Mouse (Mus musculus): Measurements from ENCODE around the gene Insr. TPM values are rescaled to one million over a fixed set of nuclear protein-coding genes. Genes with fewer than 3 reads are reported as not detected.

Gene Insr
- polyA plus RNA-seq, 1 experiment from 2014 or later = 26.7 TPM

DNA sequence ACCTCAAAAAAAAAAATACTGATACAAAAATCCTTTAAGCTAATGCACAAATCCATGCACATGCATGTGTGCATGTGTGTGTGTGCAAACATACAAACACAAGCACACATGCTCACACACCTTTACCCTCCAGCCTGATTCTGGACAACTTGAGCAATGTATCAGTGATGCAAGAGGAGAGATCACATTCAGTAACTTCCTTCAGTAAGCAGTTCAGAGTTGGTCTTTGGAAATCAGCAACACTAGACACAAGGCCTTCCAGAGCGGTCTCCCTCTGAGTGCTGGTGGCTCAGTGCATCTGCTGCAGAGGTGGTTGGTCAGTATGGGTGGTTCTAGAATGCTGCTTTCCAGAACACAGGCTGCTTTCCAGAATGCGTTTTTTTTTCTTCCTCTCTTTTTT, 46.8 kb downstream of the Insr start:
- no peak overlapping the region; the same call in 1 of the 2 replicates for H3K27ac ChIP-seq (ENCODE audit: low read length)
- no peaks in the 10 kb centered on the region for H3K9me3 ChIP-seq (replicated peaks; ENCODE audit: control insufficient read depth, low read length)
- 66% methylated on average over 2 of the region's 2 CpGs for WGBS (ENCODE audit: insufficient replicate concordance)
- no peaks in the 10 kb centered on the region for H3K27me3 ChIP-seq (ENCODE audit: control insufficient read depth, insufficient read depth, low read depth, low read length)
- ATAC-seq (ENCODE audit: low read depth) = peak; percentile 32; the same call in 1 of the 2 replicates
- H3K36me3 ChIP-seq (ENCODE audit: control insufficient read depth, insufficient read depth) = no peaks in the 10 kb centered on the region
- peaks cover 34% of the 10 kb centered on the region for H3K4me1 ChIP-seq (ENCODE audit: control insufficient read depth, low read depth, low read length)
- no peak overlapping the region for H3K4me3 ChIP-seq (ENCODE audit: low read depth, low read length)
- no peak overlapping the region for H3K4me2 ChIP-seq (ENCODE audit: low read depth, low read length)
- H3K9ac ChIP-seq (ENCODE audit: low read depth, low read length) = no peak overlapping the region

DNA sequence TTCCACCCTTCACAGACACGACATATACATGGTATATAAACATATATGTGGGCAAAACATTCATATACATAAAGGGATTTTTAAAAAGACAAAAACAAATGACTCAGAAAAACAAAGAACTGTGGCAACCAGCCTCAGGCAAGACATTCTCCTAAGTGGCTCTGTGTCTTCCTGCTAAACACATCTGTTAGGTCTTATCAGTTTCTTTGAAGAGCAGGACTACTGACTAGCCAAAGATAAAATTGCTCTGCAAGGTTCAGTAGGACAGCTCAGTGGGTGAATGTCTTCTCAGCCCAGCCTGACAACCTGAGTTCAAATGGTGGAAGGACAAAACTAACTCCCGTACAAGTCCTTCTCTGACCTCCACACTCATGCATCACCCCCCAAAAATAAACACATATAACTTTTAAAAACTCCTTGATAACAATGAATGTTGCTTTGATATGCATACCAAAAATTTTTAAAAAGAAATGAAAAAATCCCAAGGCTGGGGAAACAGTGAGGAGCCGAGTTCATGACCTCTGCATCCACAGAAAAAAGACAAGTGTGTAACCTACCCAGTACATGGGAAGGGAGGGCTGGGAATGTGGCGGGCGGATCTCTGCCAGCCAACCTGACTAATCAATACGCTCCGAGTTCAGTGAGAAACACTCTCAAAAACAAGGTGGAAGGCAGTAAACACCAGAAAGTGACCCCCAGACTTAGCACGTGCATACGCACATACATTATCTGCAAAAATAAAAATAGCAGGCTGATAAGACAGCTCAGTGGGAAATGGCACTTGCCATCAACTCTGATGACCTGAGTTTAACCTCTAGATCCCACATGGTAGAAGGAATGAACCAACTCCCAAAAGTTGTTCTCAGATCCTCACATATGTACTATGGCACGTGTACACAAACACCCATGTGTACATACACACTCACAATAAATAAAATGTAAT, 49.0 kb downstream of the Insr start:
- H3K27ac ChIP-seq (ENCODE audit: low read length) = peak overlapping the region; percentile 18
- H3K4me2 ChIP-seq (ENCODE audit: low read depth, low read length) = peak overlapping the region; percentile 31; the same call in 1 of the 2 replicates
- H3K4me1 ChIP-seq (ENCODE audit: control insufficient read depth, low read depth, low read length) = peaks cover 31% of the 10 kb centered on the region
- ATAC-seq (ENCODE audit: low read depth) = peak; percentile 80
- no peak overlapping the region for H3K4me3 ChIP-seq (ENCODE audit: low read depth, low read length)
- 31% methylated on average over 10 of the region's 10 CpGs for WGBS (ENCODE audit: insufficient replicate concordance)
- H3K9me3 ChIP-seq (replicated peaks; ENCODE audit: control insufficient read depth, low read length) = no peaks in the 10 kb centered on the region
- no peak overlapping the region for H3K9ac ChIP-seq (ENCODE audit: low read depth, low read length)
- no peaks in the 10 kb centered on the region for H3K27me3 ChIP-seq (ENCODE audit: control insufficient read depth, insufficient read depth, low read depth, low read length)
- H3K36me3 ChIP-seq (ENCODE audit: control insufficient read depth, insufficient read depth) = no peaks in the 10 kb centered on the region

DNA sequence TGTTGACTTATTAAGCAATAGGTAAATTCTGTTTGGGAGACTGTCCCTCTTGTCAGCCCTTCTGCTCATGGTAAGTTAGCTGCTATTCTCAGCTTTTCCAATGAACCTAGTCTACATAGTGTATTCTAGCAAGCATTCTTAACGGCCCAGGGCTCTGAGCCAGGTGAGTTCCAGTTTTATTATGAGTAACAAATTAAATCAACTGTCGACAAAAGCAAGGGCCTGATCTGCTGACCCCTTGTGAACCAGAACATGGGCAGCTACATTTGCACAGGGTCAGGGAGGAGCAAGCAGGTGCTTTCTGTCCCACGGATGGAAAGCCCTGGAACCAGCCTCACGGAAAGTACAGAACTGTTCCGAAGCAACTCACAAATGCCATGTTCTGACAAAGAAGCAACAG, 52.0 kb downstream of the Insr start:
- Histone ChIP-seq H3K36me3 (ENCODE audit: control insufficient read depth, insufficient read depth) (no peaks in the 10 kb centered on the region), H3K4me1 (ENCODE audit: control insufficient read depth, low read depth, low read length) (peaks cover 26% of the 10 kb centered on the region), H3K4me2 (ENCODE audit: low read depth, low read length) (no peak overlapping the region), H3K27ac (ENCODE audit: low read length) (peak overlapping the region; percentile 21; the same call in 1 of the 2 replicates), H3K27me3 (ENCODE audit: control insufficient read depth, insufficient read depth, low read depth, low read length) (no peaks in the 10 kb centered on the region), H3K9me3 (replicated peaks; ENCODE audit: control insufficient read depth, low read length) (no peaks in the 10 kb centered on the region), H3K4me3 (ENCODE audit: low read depth, low read length) (no peak overlapping the region), H3K9ac (ENCODE audit: low read depth, low read length) (no peak overlapping the region)
- ATAC-seq (ENCODE audit: low read depth) = peak; percentile 5; the same call in 1 of the 2 replicates
- WGBS (ENCODE audit: insufficient replicate concordance) = 70% methylated on average over 5 of the region's 5 CpGs

DNA sequence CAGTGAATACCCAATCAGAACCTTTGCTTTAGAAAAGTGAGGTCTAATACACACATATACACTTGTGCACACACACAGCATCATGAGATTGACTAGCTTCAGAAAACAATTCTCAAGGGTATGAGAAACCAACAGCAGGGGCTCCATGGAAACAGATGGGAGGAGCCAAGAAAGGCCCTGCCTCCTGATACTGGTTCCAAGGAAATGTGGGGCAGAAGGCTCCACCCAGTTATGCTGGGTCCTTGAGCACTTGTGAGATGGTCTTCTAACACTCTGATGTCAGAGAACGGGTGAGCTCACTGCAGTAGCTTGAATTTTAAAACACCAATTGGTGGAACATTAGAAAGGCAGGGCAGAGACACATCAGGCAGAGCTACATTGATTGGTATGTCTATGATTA, 53.7 kb downstream of the Insr start:
- H3K27ac ChIP-seq (ENCODE audit: low read length) = no peak overlapping the region
- peaks cover 28% of the 10 kb centered on the region for H3K4me1 ChIP-seq (ENCODE audit: control insufficient read depth, low read depth, low read length)

DNA sequence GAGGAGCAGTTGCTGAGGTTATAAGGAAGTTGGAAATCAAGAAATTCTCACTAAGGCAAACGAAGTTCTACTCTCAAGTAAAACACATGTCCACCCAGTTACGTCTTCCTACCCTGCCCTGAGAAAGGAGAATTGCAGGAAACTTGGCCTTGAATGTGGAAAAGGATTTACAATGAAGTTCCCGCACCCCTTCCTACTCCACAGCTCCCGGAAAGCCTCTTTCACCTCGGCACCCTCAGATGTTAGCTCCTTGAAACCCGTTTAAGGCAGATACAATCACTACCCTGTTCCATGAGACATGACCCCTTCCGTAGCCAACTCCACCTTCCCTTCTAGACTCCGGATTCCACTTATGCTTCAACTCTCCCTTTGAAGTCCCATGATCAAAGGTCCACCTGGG, 54.2 kb downstream of the Insr start:
- Histone ChIP-seq H3K27ac (ENCODE audit: low read length) (no peak overlapping the region), H3K4me2 (ENCODE audit: low read depth, low read length) (no peak overlapping the region), H3K4me3 (ENCODE audit: low read depth, low read length) (no peak overlapping the region), H3K9me3 (replicated peaks; ENCODE audit: control insufficient read depth, low read length) (no peaks in the 10 kb centered on the region), H3K36me3 (ENCODE audit: control insufficient read depth, insufficient read depth) (no peaks in the 10 kb centered on the region), H3K9ac (ENCODE audit: low read depth, low read length) (no peak overlapping the region), H3K27me3 (ENCODE audit: control insufficient read depth, insufficient read depth, low read depth, low read length) (no peaks in the 10 kb centered on the region), H3K4me1 (ENCODE audit: control insufficient read depth, low read depth, low read length) (peaks cover 27% of the 10 kb centered on the region)
- 60% methylated on average over 8 of the region's 8 CpGs for WGBS (ENCODE audit: insufficient replicate concordance)
- no peak for ATAC-seq (ENCODE audit: low read depth)

More for the DNA sequence above, 53.7 kb downstream of the Insr start:
- Histone ChIP-seq H3K9ac (ENCODE audit: low read depth, low read length) (no peak overlapping the region), H3K4me2 (ENCODE audit: low read depth, low read length) (no peak overlapping the region), H3K36me3 (ENCODE audit: control insufficient read depth, insufficient read depth) (no peaks in the 10 kb centered on the region), H3K4me3 (ENCODE audit: low read depth, low read length) (no peak overlapping the region), H3K27me3 (ENCODE audit: control insufficient read depth, insufficient read depth, low read depth, low read length) (no peaks in the 10 kb centered on the region), H3K9me3 (replicated peaks; ENCODE audit: control insufficient read depth, low read length) (no peaks in the 10 kb centered on the region)
- WGBS (ENCODE audit: insufficient replicate concordance) = 54% methylated on average over 1 of the region's 1 CpGs
- ATAC-seq (ENCODE audit: low read depth) = no peak

DNA sequence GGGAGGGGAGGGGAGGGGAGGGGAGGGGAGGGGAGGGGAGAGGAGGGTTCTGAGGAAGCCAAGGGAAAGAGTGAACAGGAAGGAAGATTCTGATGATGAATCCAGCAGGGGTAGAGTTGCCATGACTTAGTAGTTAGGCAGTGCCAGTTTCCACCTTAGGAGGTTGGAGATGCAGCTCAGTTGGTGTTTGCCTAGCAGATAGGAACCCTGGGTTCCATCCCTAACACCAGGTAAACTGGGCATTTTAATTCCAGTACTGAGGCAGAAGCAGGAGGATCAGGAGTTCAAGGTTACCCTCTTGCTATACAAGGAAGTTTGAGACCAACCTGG, 56.8 kb downstream of the Insr start:
- H3K4me2 ChIP-seq (ENCODE audit: low read depth, low read length) = no peak overlapping the region
- no peak overlapping the region for H3K4me3 ChIP-seq (ENCODE audit: low read depth, low read length)
- peak overlapping the region; percentile 37 for H3K27ac ChIP-seq (ENCODE audit: low read length)
- no peaks in the 10 kb centered on the region for H3K27me3 ChIP-seq (ENCODE audit: control insufficient read depth, insufficient read depth, low read depth, low read length)
- peaks cover 22% of the 10 kb centered on the region for H3K4me1 ChIP-seq (ENCODE audit: control insufficient read depth, low read depth, low read length)
- ATAC-seq (ENCODE audit: low read depth) = no peak
- no peak overlapping the region for H3K9ac ChIP-seq (ENCODE audit: low read depth, low read length)
- no peaks in the 10 kb centered on the region for H3K36me3 ChIP-seq (ENCODE audit: control insufficient read depth, insufficient read depth)
- no peaks in the 10 kb centered on the region for H3K9me3 ChIP-seq (replicated peaks; ENCODE audit: control insufficient read depth, low read length)

DNA sequence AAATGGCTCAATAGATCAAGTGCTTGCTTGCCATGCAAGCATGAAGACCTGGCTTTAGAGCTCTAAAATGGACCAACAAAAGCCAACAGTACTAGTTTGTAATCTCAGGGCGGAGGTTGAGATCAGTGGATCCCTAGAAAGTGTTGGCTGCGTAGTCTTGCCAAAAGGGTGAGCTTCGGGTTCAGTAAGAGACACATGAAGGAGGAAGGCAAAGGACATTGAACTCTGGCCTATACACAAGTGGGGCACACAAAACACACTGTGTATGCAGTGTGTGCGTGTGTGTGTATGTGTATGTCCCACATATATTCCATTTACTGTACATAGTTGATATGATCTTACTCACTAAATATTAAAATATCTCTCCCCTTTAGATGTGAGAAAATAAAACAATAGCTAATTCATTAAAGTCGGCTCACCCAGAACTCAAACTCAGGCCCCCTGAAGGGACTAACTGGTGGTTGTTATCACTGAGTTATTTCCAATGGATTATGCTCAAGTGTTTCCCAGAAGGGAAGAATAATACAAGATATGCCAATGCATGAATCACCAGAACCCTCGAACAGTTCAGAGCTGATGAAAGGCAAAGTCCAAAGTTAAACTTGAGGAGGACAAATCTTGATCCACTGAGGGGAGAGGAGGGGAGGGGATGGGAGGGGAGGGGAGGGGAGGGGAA, 57.3 kb downstream of the Insr start:
- ATAC-seq (ENCODE audit: low read depth) = no peak
- no peak overlapping the region for H3K9ac ChIP-seq (ENCODE audit: low read depth, low read length)
- no peaks in the 10 kb centered on the region for H3K9me3 ChIP-seq (replicated peaks; ENCODE audit: control insufficient read depth, low read length)

DNA sequence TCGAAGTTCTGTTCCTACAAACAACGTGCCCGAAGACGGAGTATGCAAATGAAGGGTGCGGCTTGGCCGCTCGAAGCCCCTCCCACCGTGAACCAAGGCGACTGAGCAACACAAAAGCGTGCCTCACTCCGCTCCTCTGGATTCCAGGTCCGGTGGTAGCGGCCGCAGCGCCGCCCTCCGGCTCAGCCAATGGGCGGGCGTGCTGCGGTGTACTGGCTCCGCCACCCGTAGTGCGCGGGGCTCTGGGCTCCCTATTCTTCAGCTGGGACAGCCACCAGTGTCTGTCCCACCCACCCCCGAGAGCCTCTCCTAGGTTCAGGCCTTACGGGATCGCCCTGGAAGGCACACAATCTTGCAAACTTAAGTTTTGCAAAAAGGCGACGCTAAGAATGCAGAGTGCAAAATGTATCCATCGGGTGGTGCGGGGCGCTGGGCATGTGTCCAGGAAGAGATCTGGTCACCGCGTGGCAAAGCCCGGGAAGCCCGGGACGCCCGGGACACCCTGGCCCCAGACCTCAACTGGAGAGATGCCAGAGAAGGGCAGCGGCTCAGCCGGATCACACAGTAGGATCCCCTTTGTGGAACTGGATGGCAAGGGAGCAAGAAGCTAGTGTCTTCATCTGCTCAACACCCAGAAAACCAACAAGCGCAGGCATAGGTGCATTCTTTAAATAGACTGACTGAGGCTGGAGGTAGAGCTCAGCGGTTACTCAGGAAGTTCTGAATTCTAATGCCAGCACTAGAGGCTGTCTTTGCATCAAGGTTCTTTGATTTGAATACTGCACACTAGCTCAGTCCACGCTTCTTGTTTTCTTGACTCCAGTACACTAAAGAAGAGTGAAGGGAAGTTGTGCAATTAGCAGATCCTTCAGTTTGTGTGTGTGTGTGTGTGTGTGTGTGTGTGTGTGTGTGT, 58.1 kb downstream of the Insr start:
- Histone ChIP-seq H3K9ac (ENCODE audit: low read depth, low read length) (peak overlapping the region; percentile 70), H3K36me3 (ENCODE audit: control insufficient read depth, insufficient read depth) (no peaks in the 10 kb centered on the region), H3K9me3 (replicated peaks; ENCODE audit: control insufficient read depth, low read length) (no peaks in the 10 kb centered on the region), H3K4me1 (ENCODE audit: control insufficient read depth, low read depth, low read length) (peaks cover 28% of the 10 kb centered on the region), H3K27me3 (ENCODE audit: control insufficient read depth, insufficient read depth, low read depth, low read length) (no peaks in the 10 kb centered on the region), H3K27ac (ENCODE audit: low read length) (peak overlapping the region; percentile 88), H3K4me3 (ENCODE audit: low read depth, low read length) (peak overlapping the region; percentile 68), H3K4me2 (ENCODE audit: low read depth, low read length) (peak overlapping the region; percentile 93)
- ATAC-seq (ENCODE audit: low read depth) = peak; percentile 98
- WGBS (ENCODE audit: insufficient replicate concordance) = under 1% methylated on average over 43 of the region's 43 CpGs

More for the DNA sequence above, 57.3 kb downstream of the Insr start:
- H3K4me1 ChIP-seq (ENCODE audit: control insufficient read depth, low read depth, low read length) = peaks cover 22% of the 10 kb centered on the region
- H3K4me2 ChIP-seq (ENCODE audit: low read depth, low read length) = peak overlapping the region; percentile 93
- peak overlapping the region; percentile 68 for H3K4me3 ChIP-seq (ENCODE audit: low read depth, low read length)
- peak overlapping the region; percentile 88 for H3K27ac ChIP-seq (ENCODE audit: low read length)
- H3K27me3 ChIP-seq (ENCODE audit: control insufficient read depth, insufficient read depth, low read depth, low read length) = no peaks in the 10 kb centered on the region
- H3K36me3 ChIP-seq (ENCODE audit: control insufficient read depth, insufficient read depth) = no peaks in the 10 kb centered on the region
- WGBS (ENCODE audit: insufficient replicate concordance) = 47% methylated on average over 6 of the region's 6 CpGs

All from liver, embryonic 16.5 days (tissue).